Mouse (Mus musculus) hindbrain, embryonic 10.5 days (tissue): ENCODE measurements around the gene Atrn. TPM values are rescaled to one million over a fixed set of nuclear protein-coding genes. Genes with fewer than 3 reads are reported as not detected.

Experiments used
- DNase-seq: peaks from one replicate; pipeline ENCODE4 v3.0.0-alpha.2; 2017; ENCODE audit warnings: low spot score
- H3K27ac ChIP-seq: fragments of 300-500 bp; sonication (generic); 2 replicates; pipeline ENCODE4 v1.5.1; 2016; ENCODE audit warnings: mild to moderate bottlenecking, moderate library complexity
- H3K27me3 ChIP-seq: fragments of 300-500 bp; sonication (generic); 2 replicates; pipeline ENCODE4 v1.6.1; 2016; ENCODE audit warnings: mild to moderate bottlenecking; ENCODE audit not compliant: poor library complexity, insufficient read depth, severe bottlenecking
- H3K36me3 ChIP-seq: fragments of 300-500 bp; sonication (generic); 2 replicates; pipeline ENCODE4 v1.6.1; 2016; ENCODE audit warnings: mild to moderate bottlenecking, moderate library complexity
- H3K4me1 ChIP-seq: fragments of 300-500 bp; sonication (generic); replicated peaks from 2 replicates; pipeline ENCODE4 v1.6.1; 2016; ENCODE audit warnings: mild to moderate bottlenecking
- H3K4me3 ChIP-seq: fragments of 300-500 bp; sonication (generic); 2 replicates; pipeline ENCODE4 v1.5.1; 2016; ENCODE audit warnings: mild to moderate bottlenecking, moderate library complexity
- H3K9me3 ChIP-seq: fragments of 300-500 bp; sonication (generic); 2 replicates; pipeline ENCODE4 v1.6.1; 2016; ENCODE audit warnings: mild to moderate bottlenecking, moderate library complexity
- WGBS: fragments of 180-500 bp; shearing (Covaris S2); methylation state at CpG from one replicate; pipeline ENCODE4 v1.1.7; 2016; 5-methylcytosine and 5-hydroxymethylcytosine counted together
- polyA plus RNA-seq: library from polyadenylated mRNA; unstranded; fragments of >200 nt; fragmentation: Nextera tagmentation; extraction: Ambion mirVana; gene quantifications from 2 replicates; pipeline ENCODE4 v1.2.1, GENCODE M21; 2016

The Atrn gene
- polyA plus RNA-seq, 1 experiment from 2014 or later: 7.6 TPM

DNA sequence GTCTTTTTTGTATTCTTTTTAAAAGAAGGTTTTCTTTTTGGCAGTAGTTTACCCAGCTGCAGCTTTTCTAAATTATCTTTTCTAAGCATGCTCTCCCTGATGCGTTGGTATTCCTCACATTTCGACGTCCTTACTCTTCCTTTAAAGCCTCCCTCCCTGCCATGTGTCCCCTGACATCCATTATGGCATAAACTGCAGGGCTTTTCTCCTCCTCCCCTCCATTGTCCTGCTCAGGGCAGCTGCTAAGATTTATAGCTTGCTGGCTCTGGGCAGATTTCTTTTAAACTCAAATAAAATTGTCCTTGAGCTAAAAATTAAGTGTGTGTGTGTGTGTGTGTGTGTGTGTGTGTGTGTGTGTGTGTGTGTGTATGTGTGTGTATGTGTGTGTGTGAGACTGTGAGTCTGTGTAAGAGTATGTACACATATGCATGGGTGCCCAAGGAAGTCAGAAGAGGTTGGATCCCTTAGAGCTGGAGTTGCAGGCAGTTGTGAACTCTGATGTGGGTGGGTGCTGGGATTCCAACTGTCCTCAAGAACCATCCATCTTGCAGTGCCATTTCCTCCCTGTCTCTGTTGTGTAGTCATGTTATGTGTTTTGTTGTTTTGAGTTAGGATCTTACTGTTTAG is 10.3 kb downstream of the Atrn start:
- no peak overlapping the region for H3K4me3 ChIP-seq
- H3K4me1 ChIP-seq: peaks cover 8% of the 10 kb centered on the region
- 62% methylated on average over 3 of the region's 3 CpGs for WGBS
- DNase-seq: no peak
- no peak overlapping the region for H3K27ac ChIP-seq
- no peaks in the 10 kb centered on the region for H3K9me3 ChIP-seq
- H3K36me3 ChIP-seq: no peaks in the 10 kb centered on the region
- no peaks in the 10 kb centered on the region for H3K27me3 ChIP-seq

DNA sequence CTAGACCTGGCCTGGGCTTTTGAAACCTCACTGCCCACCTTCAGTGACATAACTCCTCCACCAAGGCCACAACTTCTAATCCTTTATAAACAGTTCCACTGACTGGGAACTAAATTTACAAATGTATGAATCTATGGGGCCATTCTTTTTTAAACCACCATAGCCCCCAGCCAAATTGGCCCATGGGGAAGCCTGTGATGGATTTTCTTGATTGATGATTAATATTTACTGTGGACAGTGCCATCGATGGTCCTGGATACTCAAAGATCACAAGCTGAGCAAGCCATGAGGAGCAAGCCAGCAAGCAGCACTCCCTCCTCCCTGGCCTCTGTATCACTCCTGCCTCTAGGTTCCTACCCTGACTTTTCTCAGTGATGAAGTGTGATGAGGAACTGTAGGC is 11.4 kb downstream of the Atrn start:
- H3K36me3 ChIP-seq: no peaks in the 10 kb centered on the region
- 88% methylated on average over 1 of the region's 1 CpGs for WGBS
- no peak overlapping the region for H3K4me3 ChIP-seq
- H3K9me3 ChIP-seq: no peaks in the 10 kb centered on the region
- peaks cover 8% of the 10 kb centered on the region for H3K4me1 ChIP-seq
- no peak for DNase-seq
- no peak overlapping the region for H3K27ac ChIP-seq
- H3K27me3 ChIP-seq: no peaks in the 10 kb centered on the region

GRCm38 (mm10) chr2:130919062-130919593 is 12.8 kb downstream of the Atrn start:
- no peaks in the 10 kb centered on the region for H3K9me3 ChIP-seq
- H3K27me3 ChIP-seq: no peaks in the 10 kb centered on the region
- WGBS: 80% methylated on average over 5 of the region's 5 CpGs
- peaks cover 8% of the 10 kb centered on the region for H3K4me1 ChIP-seq
- no peak overlapping the region for H3K4me3 ChIP-seq
- no peaks in the 10 kb centered on the region for H3K36me3 ChIP-seq
- H3K27ac ChIP-seq: no peak overlapping the region
- DNase-seq: no peak

DNA sequence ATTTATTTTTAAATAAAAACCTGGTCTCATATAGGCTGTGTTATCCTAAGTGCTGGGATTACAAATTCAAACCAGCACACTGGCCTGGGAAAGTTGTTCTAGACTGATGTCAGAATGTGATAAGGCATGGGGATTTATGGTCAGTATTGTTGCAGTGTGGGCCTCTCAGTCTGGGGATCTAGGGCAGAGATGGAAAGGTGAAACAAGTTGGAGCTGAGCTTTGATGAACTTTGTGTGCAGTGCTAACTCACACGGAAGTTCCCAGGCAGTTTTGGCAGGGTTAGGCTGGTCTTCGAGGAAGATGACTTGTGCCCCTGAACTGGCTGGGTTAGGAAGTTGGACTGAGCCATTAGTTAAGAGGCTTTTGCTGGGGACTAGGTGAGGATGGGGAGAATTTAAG is 18.7 kb downstream of the Atrn start:
- DNase-seq: no peak
- Histone ChIP-seq H3K4me1 (0 out of 2 replicates have a peak, but pooled peaks cover 3% of the 10 kb centered on the region), H3K36me3 (no peaks in the 10 kb centered on the region), H3K27me3 (no peaks in the 10 kb centered on the region), H3K27ac (no peak overlapping the region), H3K4me3 (no peak overlapping the region), H3K9me3 (no peaks in the 10 kb centered on the region)
- 89% methylated on average over 2 of the region's 2 CpGs for WGBS

DNA sequence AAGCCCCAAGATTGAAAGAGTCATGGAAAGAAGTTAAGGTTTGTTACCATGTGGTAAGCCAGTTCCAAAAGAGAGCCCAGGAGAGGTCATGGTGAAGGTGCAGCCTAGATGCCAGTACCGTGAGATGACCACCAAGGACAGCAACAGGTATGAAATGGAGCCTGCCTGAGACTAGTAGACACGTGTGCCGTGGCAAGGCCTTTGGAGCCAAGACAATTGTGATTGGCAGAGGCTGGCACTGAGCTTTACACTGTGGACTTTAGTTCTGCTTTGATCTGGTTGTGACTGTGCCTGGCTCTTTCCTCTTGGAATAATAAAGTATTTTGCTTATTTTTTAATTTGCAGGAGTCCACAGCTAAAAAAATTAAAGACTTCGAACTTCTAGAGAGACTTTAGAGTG is 21.7 kb downstream of the Atrn start:
- 92% methylated on average over 4 of the region's 4 CpGs for WGBS
- no peaks in the 10 kb centered on the region for H3K36me3 ChIP-seq
- no peaks in the 10 kb centered on the region for H3K9me3 ChIP-seq
- DNase-seq: no peak
- no peak overlapping the region for H3K4me3 ChIP-seq
- H3K4me1 ChIP-seq: 0 out of 2 replicates have a peak, but pooled peaks cover 3% of the 10 kb centered on the region
- H3K27ac ChIP-seq: no peak overlapping the region
- no peaks in the 10 kb centered on the region for H3K27me3 ChIP-seq

DNA sequence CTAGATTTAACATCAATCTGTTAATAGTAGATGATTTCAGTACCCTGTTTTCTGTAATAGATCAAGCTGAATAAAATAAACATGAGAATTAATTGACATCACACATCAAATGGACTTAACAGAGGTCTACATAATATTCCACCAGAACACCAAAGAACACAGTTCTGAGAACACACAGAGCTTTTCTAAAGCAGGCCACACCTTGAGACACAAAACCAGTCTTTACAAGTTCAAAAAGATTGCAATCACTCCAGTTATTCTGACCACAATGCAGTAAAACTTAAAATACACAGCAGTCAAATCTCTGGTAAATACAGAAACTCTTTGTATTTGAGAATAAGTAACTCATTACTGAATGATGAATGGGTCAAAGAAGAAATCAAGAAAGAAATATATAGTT is 22.2 kb downstream of the Atrn start:
- no peaks in the 10 kb centered on the region for H3K36me3 ChIP-seq
- no peaks in the 10 kb centered on the region for H3K27me3 ChIP-seq
- no peak for DNase-seq
- H3K4me3 ChIP-seq: no peak overlapping the region
- 0 out of 2 replicates have a peak, but pooled peaks cover 3% of the 10 kb centered on the region for H3K4me1 ChIP-seq
- no peaks in the 10 kb centered on the region for H3K9me3 ChIP-seq
- H3K27ac ChIP-seq: no peak overlapping the region

DNA sequence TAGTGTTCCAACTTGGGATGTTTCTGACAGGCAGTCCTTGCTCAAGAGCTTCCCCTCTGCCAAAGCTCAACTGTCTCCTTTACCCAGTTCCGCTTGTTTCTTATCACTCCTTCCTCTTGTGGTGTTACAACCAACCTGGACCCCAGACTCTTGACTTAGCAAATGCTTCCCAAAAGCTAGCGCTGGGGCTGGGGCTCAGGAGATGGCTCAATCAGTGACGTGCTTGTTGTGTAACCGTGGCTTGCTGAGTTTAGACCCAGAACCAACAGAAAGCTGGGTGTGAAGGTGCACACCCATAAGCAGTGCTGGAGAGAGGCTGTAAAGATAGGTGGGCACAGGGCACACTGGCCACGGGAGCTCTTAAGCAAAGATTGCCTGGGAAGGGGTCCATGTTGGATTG is 23.7 kb downstream of the Atrn start:
- Histone ChIP-seq H3K4me3 (no peak overlapping the region), H3K36me3 (no peaks in the 10 kb centered on the region), H3K4me1 (0 out of 2 replicates have a peak, but pooled peaks cover 3% of the 10 kb centered on the region), H3K9me3 (no peaks in the 10 kb centered on the region), H3K27ac (no peak overlapping the region), H3K27me3 (no peaks in the 10 kb centered on the region)
- WGBS: 95% methylated on average over 5 of the region's 5 CpGs
- no peak for DNase-seq

DNA sequence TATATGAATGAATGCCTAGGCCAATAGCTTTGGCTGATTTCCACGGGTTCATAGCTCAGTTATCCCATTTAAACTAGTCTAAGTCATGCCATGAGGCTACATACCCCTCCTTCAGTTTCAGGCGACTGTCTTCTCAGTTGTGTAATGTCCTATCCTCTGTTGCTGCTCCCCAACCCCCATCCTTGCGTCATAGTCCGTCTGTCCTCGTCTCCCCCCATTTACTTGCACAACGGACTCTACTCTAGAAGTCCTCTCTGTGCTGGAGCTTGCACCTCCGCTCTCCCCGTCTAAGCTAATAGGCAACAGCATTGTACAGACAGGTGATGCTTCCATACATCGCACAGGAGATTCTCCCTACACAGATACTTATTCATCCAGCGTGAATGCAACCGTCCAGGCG is 26.6 kb downstream of the Atrn start:
- WGBS: 90% methylated on average over 12 of the region's 12 CpGs
- Histone ChIP-seq H3K4me3 (no peak overlapping the region), H3K9me3 (no peaks in the 10 kb centered on the region), H3K4me1 (no peaks in the 10 kb centered on the region), H3K27ac (no peak overlapping the region), H3K27me3 (no peaks in the 10 kb centered on the region), H3K36me3 (no peaks in the 10 kb centered on the region)
- DNase-seq: no peak

GRCm38 (mm10) chr2:130949781-130950180 is 43.5 kb downstream of the Atrn start:
- DNase-seq: no peak

DNA sequence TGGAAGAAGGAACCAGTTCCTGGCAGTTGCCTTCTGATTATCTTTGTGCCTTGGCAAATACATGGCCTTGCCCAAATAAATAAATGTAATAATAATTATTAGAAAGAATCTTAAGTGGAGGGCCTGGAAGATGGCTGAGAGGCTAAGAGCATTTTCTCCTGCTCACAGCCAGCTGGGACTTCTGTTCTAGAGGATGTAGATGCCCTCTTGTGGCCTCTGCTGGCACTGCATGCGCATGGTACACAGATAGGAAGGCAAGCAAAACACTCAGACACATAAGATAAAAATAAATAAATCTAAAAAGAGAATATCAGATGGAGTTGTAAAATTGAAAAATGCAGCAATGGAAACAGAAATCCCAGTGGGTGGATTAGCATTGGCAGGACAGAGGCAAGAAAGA is 44.3 kb downstream of the Atrn start:
- Histone ChIP-seq H3K36me3 (peaks cover 7% of the 10 kb centered on the region; the same call in 1 of the 2 replicates), H3K4me1 (no peaks in the 10 kb centered on the region), H3K27me3 (no peaks in the 10 kb centered on the region), H3K4me3 (no peak overlapping the region), H3K9me3 (no peaks in the 10 kb centered on the region), H3K27ac (no peak overlapping the region)
- 2% methylated on average over 1 of the region's 1 CpGs for WGBS
- peak; percentile 83 for DNase-seq

More at GRCm38 (mm10) chr2:130949781-130950180, 43.5 kb downstream of the Atrn start:
- Histone ChIP-seq H3K36me3 (peaks cover 7% of the 10 kb centered on the region; the same call in 1 of the 2 replicates), H3K4me1 (no peaks in the 10 kb centered on the region), H3K27me3 (no peaks in the 10 kb centered on the region), H3K9me3 (no peaks in the 10 kb centered on the region), H3K27ac (no peak overlapping the region), H3K4me3 (no peak overlapping the region)
- WGBS: 82% methylated on average over 2 of the region's 2 CpGs

GRCm38 (mm10) chr2:130958906-130959305 is 52.6 kb downstream of the Atrn start:
- Histone ChIP-seq H3K4me3 (no peak overlapping the region), H3K27ac (no peak overlapping the region), H3K36me3 (peaks cover 5% of the 10 kb centered on the region; the same call in 1 of the 2 replicates), H3K9me3 (no peaks in the 10 kb centered on the region), H3K4me1 (no peaks in the 10 kb centered on the region), H3K27me3 (no peaks in the 10 kb centered on the region)
- no peak for DNase-seq
- WGBS: 79% methylated on average over 2 of the region's 2 CpGs

- no peaks in the 10 kb centered on the region for H3K9me3 ChIP-seq
- peaks cover 15% of the 10 kb centered on the region; the same call in 1 of the 2 replicates for H3K36me3 ChIP-seq
- no peaks in the 10 kb centered on the region for H3K4me1 ChIP-seq
- no peaks in the 10 kb centered on the region for H3K27me3 ChIP-seq
- no peak overlapping the region for H3K27ac ChIP-seq
- peak; percentile 5 for DNase-seq
- H3K4me3 ChIP-seq: no peak overlapping the region
These were observed 55.6 kb downstream of the Atrn start for GRCm38 (mm10) chr2:130961851-130962250.

DNA sequence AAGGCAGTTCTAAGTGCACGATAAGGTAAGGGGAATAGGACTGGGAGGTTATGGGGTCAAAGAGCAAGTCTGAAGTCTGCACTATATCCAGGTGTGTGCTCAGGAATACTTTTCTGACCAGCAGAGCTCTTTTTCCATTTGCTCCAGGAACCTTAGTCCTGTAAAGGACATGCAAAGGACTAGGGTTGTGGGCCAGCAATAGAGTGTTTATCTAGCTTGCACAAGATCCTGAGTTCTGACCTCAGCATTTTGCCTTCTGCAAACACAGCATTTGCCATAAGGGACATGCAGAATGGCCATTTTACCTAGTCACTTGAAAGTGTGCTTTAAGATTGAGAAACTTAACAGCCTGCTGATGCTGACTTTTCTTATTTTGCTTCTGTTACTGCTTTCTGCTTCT is 58.7 kb downstream of the Atrn start:
- WGBS: 94% methylated on average over 1 of the region's 1 CpGs
- no peak for DNase-seq

More for the DNA sequence above, 58.7 kb downstream of the Atrn start:
- Histone ChIP-seq H3K4me3 (no peak overlapping the region), H3K36me3 (peaks cover 10% of the 10 kb centered on the region; the same call in 1 of the 2 replicates), H3K27me3 (no peaks in the 10 kb centered on the region), H3K27ac (no peak overlapping the region), H3K4me1 (no peaks in the 10 kb centered on the region), H3K9me3 (no peaks in the 10 kb centered on the region)
